Mouse (Mus musculus): ENCODE measurements around the gene Rab3a.

GRCm38 (mm10) chr8:70789046-70789445, 34.6 kb downstream of the Rab3a start:
- TF ChIP-seq GATA1 (IDR thresholded peaks at IDR 0.05; ENCODE audit: borderline replicate concordance, low read length) = no peak
- TF ChIP-seq FLI1 (IDR thresholded peaks at IDR 0.05; ENCODE audit: low read length) = no peak
